Mouse (Mus musculus): ENCODE measurements around the gene Sncb. TPM values are rescaled to one million over a fixed set of nuclear protein-coding genes. Genes with fewer than 3 reads are reported as not detected.

The Sncb gene
- polyA plus RNA-seq (2014; fragmentation: Nextera tagmentation; extraction: Ambion mirVana), result not detected in 2 replicates

GRCm38 (mm10) chr13:54766192-54766768 is at the start of gene Sncb:
Sncb (minus strand) TSS chr13:54766595.
- Histone ChIP-seq H3K4me1 (replicated peaks; ENCODE audit: control insufficient read depth, insufficient read depth, low read length) (no peaks in the 10 kb centered on the region), H3K4me2 (peak within 1 kb of the TSS; percentile 55), H3K27ac (ENCODE audit: low read depth, low read length) (no peak within 1 kb of the TSS), H3K4me3 (ENCODE audit: low read depth, low read length) (peak within 1 kb of the TSS; percentile 27), H3K27me3 (replicated peaks; ENCODE audit: control insufficient read depth, insufficient read depth, low read length) (peaks cover 54% of the 10 kb centered on the region), H3K36me3 (ENCODE audit: control insufficient read depth, insufficient read depth, low read length) (no peaks in the 10 kb centered on the region), H3K9me3 (ENCODE audit: control insufficient read depth, low read length) (no peaks in the 10 kb centered on the region), H3K9ac (ENCODE audit: low read depth, low read length) (no peak within 1 kb of the TSS)
- WGBS, result 4% methylated on average over 35 of the region's 35 CpGs
- ATAC-seq (replicated peaks; ENCODE audit: low FRiP score) (no peak), DNase-seq (ENCODE audit: low spot score) (peak; percentile 62)

- ATAC-seq (replicated peaks; ENCODE audit: low FRiP score), result no peak
These were observed 47.0 kb upstream of the Sncb start for GRCm38 (mm10) chr13:54813381-54813780.

GRCm38 (mm10) chr13:54811476-54811875 is 45.1 kb upstream of the Sncb start:
- Histone ChIP-seq H3K9me3 (ENCODE audit: control insufficient read depth, low read length) (no peaks in the 10 kb centered on the region), H3K4me2 (no peak overlapping the region), H3K27ac (ENCODE audit: low read depth, low read length) (no peak overlapping the region), H3K4me3 (ENCODE audit: low read depth, low read length) (no peak overlapping the region), H3K36me3 (ENCODE audit: control insufficient read depth, insufficient read depth, low read length) (no peaks in the 10 kb centered on the region), H3K4me1 (replicated peaks; ENCODE audit: control insufficient read depth, insufficient read depth, low read length) (no peaks in the 10 kb centered on the region), H3K27me3 (replicated peaks; ENCODE audit: control insufficient read depth, insufficient read depth, low read length) (no peaks in the 10 kb centered on the region; the same call in 1 of the 2 replicates), H3K9ac (ENCODE audit: low read depth, low read length) (no peak overlapping the region)
- no peak for DNase-seq (ENCODE audit: low spot score)
- WGBS, result 55% methylated on average over 7 of the region's 7 CpGs
- ATAC-seq (replicated peaks; ENCODE audit: low FRiP score), result no peak

More at GRCm38 (mm10) chr13:54813381-54813780, 47.0 kb upstream of the Sncb start:
- DNase-seq (ENCODE audit: low spot score), result no peak
- no peak overlapping the region for H3K4me2 ChIP-seq
- H3K27me3 ChIP-seq (replicated peaks; ENCODE audit: control insufficient read depth, insufficient read depth, low read length), result no peaks in the 10 kb centered on the region
- 87% methylated on average over 9 of the region's 9 CpGs for WGBS
- no peaks in the 10 kb centered on the region for H3K36me3 ChIP-seq (ENCODE audit: control insufficient read depth, insufficient read depth, low read length)
- no peaks in the 10 kb centered on the region for H3K4me1 ChIP-seq (replicated peaks; ENCODE audit: control insufficient read depth, insufficient read depth, low read length)
- H3K9ac ChIP-seq (ENCODE audit: low read depth, low read length), result no peak overlapping the region
- no peaks in the 10 kb centered on the region for H3K9me3 ChIP-seq (ENCODE audit: control insufficient read depth, low read length)
- no peak overlapping the region for H3K4me3 ChIP-seq (ENCODE audit: low read depth, low read length)
- H3K27ac ChIP-seq (ENCODE audit: low read depth, low read length), result no peak overlapping the region

GRCm38 (mm10) chr13:54808067-54808466 is 41.7 kb upstream of the Sncb start:
- no peak overlapping the region for H3K4me2 ChIP-seq
- DNase-seq (ENCODE audit: low spot score), result no peak
- H3K27me3 ChIP-seq (replicated peaks; ENCODE audit: control insufficient read depth, insufficient read depth, low read length), result peaks cover 11% of the 10 kb centered on the region
- no peaks in the 10 kb centered on the region for H3K9me3 ChIP-seq (ENCODE audit: control insufficient read depth, low read length)
- H3K4me3 ChIP-seq (ENCODE audit: low read depth, low read length), result no peak overlapping the region
- H3K9ac ChIP-seq (ENCODE audit: low read depth, low read length), result no peak overlapping the region
- ATAC-seq (replicated peaks; ENCODE audit: low FRiP score), result no peak
- H3K4me1 ChIP-seq (replicated peaks; ENCODE audit: control insufficient read depth, insufficient read depth, low read length), result no peaks in the 10 kb centered on the region
- 69% methylated on average over 12 of the region's 12 CpGs for WGBS
- H3K27ac ChIP-seq (ENCODE audit: low read depth, low read length), result no peak overlapping the region
- no peaks in the 10 kb centered on the region for H3K36me3 ChIP-seq (ENCODE audit: control insufficient read depth, insufficient read depth, low read length)

- no peak overlapping the region for H3K27ac ChIP-seq (ENCODE audit: low read depth, low read length)
- no peak for DNase-seq (ENCODE audit: low spot score)
- H3K36me3 ChIP-seq (ENCODE audit: control insufficient read depth, insufficient read depth, low read length), result no peaks in the 10 kb centered on the region
- no peaks in the 10 kb centered on the region for H3K4me1 ChIP-seq (replicated peaks; ENCODE audit: control insufficient read depth, insufficient read depth, low read length)
- H3K4me2 ChIP-seq, result no peak overlapping the region
- peaks cover 11% of the 10 kb centered on the region for H3K27me3 ChIP-seq (replicated peaks; ENCODE audit: control insufficient read depth, insufficient read depth, low read length)
- H3K9ac ChIP-seq (ENCODE audit: low read depth, low read length), result no peak overlapping the region
- no peak overlapping the region for H3K4me3 ChIP-seq (ENCODE audit: low read depth, low read length)
- WGBS, result 50% methylated on average over 13 of the region's 13 CpGs
- ATAC-seq (replicated peaks; ENCODE audit: low FRiP score), result no peak
- H3K9me3 ChIP-seq (ENCODE audit: control insufficient read depth, low read length), result no peaks in the 10 kb centered on the region
These were observed 40.1 kb upstream of the Sncb start for GRCm38 (mm10) chr13:54806434-54806976.

- whole genome bisulfite sequencing, result 41% methylated on average over 21 of the region's 21 CpGs
- H3K27me3 ChIP-seq (replicated peaks; ENCODE audit: control insufficient read depth, insufficient read depth, low read length), result peaks cover 11% of the 10 kb centered on the region
- DNase-seq (ENCODE audit: low spot score), result no peak
These were observed 38.9 kb upstream of the Sncb start for GRCm38 (mm10) chr13:54805134-54805838.

GRCm38 (mm10) chr13:54803010-54803409 is 36.6 kb upstream of the Sncb start:
- H3K27ac ChIP-seq (ENCODE audit: low read depth, low read length), result no peak overlapping the region
- ATAC-seq (replicated peaks; ENCODE audit: low FRiP score), result no peak
- 66% methylated on average over 6 of the region's 6 CpGs for WGBS
- DNase-seq (ENCODE audit: low spot score), result no peak
- no peak overlapping the region for H3K4me2 ChIP-seq
- H3K9me3 ChIP-seq (ENCODE audit: control insufficient read depth, low read length), result no peaks in the 10 kb centered on the region
- H3K27me3 ChIP-seq (replicated peaks; ENCODE audit: control insufficient read depth, insufficient read depth, low read length), result peaks cover 11% of the 10 kb centered on the region
- no peaks in the 10 kb centered on the region for H3K36me3 ChIP-seq (ENCODE audit: control insufficient read depth, insufficient read depth, low read length)
- H3K9ac ChIP-seq (ENCODE audit: low read depth, low read length), result no peak overlapping the region
- no peaks in the 10 kb centered on the region for H3K4me1 ChIP-seq (replicated peaks; ENCODE audit: control insufficient read depth, insufficient read depth, low read length)
- no peak overlapping the region for H3K4me3 ChIP-seq (ENCODE audit: low read depth, low read length)

More at GRCm38 (mm10) chr13:54805134-54805838, 38.9 kb upstream of the Sncb start:
- no peak overlapping the region for H3K4me2 ChIP-seq
- no peak overlapping the region for H3K4me3 ChIP-seq (ENCODE audit: low read depth, low read length)
- H3K9ac ChIP-seq (ENCODE audit: low read depth, low read length), result no peak overlapping the region
- ATAC-seq (replicated peaks; ENCODE audit: low FRiP score), result no peak
- no peak overlapping the region for H3K27ac ChIP-seq (ENCODE audit: low read depth, low read length)
- H3K4me1 ChIP-seq (replicated peaks; ENCODE audit: control insufficient read depth, insufficient read depth, low read length), result no peaks in the 10 kb centered on the region
- H3K9me3 ChIP-seq (ENCODE audit: control insufficient read depth, low read length), result no peaks in the 10 kb centered on the region
- H3K36me3 ChIP-seq (ENCODE audit: control insufficient read depth, insufficient read depth, low read length), result no peaks in the 10 kb centered on the region

DNA sequence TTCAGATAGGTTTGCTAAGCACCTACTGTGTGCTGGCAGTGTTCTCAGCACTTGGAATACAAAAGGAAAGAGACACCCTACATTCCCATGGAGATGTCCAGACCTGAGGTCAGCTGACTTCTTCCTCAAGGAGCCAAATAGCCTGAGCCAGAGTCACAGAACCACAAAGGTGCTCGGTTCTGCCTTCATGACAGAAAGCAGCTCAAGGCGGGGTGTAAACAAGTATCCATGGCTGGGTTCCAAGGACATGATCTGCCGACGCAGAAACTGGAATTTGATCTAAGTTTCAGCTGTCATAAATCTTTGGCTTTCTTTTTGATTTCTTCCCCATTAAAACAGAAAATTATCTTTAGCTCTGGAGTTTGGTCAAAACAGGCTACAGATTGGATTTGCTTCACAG is 33.8 kb upstream of the Sncb start:
- Histone ChIP-seq H3K36me3 (ENCODE audit: control insufficient read depth, insufficient read depth, low read length) (no peaks in the 10 kb centered on the region), H3K9me3 (ENCODE audit: control insufficient read depth, low read length) (no peaks in the 10 kb centered on the region), H3K27ac (ENCODE audit: low read depth, low read length) (no peak overlapping the region), H3K4me3 (ENCODE audit: low read depth, low read length) (no peak overlapping the region), H3K9ac (ENCODE audit: low read depth, low read length) (no peak overlapping the region), H3K4me2 (no peak overlapping the region), H3K4me1 (replicated peaks; ENCODE audit: control insufficient read depth, insufficient read depth, low read length) (no peaks in the 10 kb centered on the region), H3K27me3 (replicated peaks; ENCODE audit: control insufficient read depth, insufficient read depth, low read length) (peaks cover 2% of the 10 kb centered on the region; the same call in 1 of the 2 replicates)
- ATAC-seq (replicated peaks; ENCODE audit: low FRiP score), result no peak
- 85% methylated on average over 4 of the region's 4 CpGs for WGBS
- no peak for DNase-seq (ENCODE audit: low spot score)
